In genomic region chr2:153239021-153239859, GRCm38 (mm10) we compare ENCODE assay signal across 8 mouse cellular contexts. TPM values are rescaled to one million over a fixed set of nuclear protein-coding genes. Genes with fewer than 3 reads are reported as not detected.
DNase-seq lines count a peak whose midpoint lies in the region; ATAC-seq and TF ChIP-seq lines count a peak whose summit lies in the region.

No protein-coding gene starts in this region.

- H3K4me2 ChIP-seq in limb, embryonic 15.5 days: peak overlapping the region; percentile 80
- H3K4me2 ChIP-seq in neural tube, embryonic 12.5 days (replicated peaks): peak overlapping the region; percentile 94

- H3K27ac ChIP-seq in kidney, adult 2 months (ENCODE audit: insufficient read depth, low read depth, low read length): 0 out of 2 replicates have a peak overlapping the region, but pooled peaks have one; percentile 5
- peak overlapping the region; percentile 97 for H3K27ac ChIP-seq in limb, embryonic 15.5 days
- H3K27ac ChIP-seq in neural tube, embryonic 12.5 days: no peak overlapping the region

- H3K9ac ChIP-seq in limb, embryonic 15.5 days: peak overlapping the region; percentile 99
- peak overlapping the region; percentile 97 for H3K9ac ChIP-seq in neural tube, embryonic 12.5 days

- H3K36me3 ChIP-seq in kidney, adult 2 months (ENCODE audit: control insufficient read depth, insufficient read depth, low read length): no peaks in the 10 kb centered on the region
- H3K36me3 ChIP-seq in limb, embryonic 15.5 days: peaks cover 25% of the 10 kb centered on the region
- peaks cover 27% of the 10 kb centered on the region for H3K36me3 ChIP-seq in neural tube, embryonic 12.5 days

- peaks cover 4% of the 10 kb centered on the region; the same call in 1 of the 2 replicates for H3K4me1 ChIP-seq in kidney, adult 2 months (ENCODE audit: control insufficient read depth, insufficient read depth, low read length)
- H3K4me1 ChIP-seq in limb, embryonic 15.5 days: peaks cover 22% of the 10 kb centered on the region
- peaks cover 24% of the 10 kb centered on the region for H3K4me1 ChIP-seq in neural tube, embryonic 12.5 days

- no peaks in the 10 kb centered on the region for H3K27me3 ChIP-seq in kidney, adult 2 months (replicated peaks; ENCODE audit: control insufficient read depth, insufficient read depth, low read length)
- no peaks in the 10 kb centered on the region for H3K27me3 ChIP-seq in limb, embryonic 15.5 days
- H3K27me3 ChIP-seq in neural tube, embryonic 12.5 days (replicated peaks): no peaks in the 10 kb centered on the region

- 51% methylated on average over 7 of the region's 7 CpGs for WGBS in kidney, adult 2 months
- 54% methylated on average over 7 of the region's 7 CpGs for WGBS in limb, embryonic 15.5 days
- 64% methylated on average over 7 of the region's 7 CpGs for WGBS in neural tube, embryonic 12.5 days

- no peak for ATAC-seq in limb, embryonic 15.5 days (ENCODE audit: insufficient number of reproducible peaks, low FRiP score, low TSS enrichment, low read depth)
- ATAC-seq in neural tube, embryonic 12.5 days (ENCODE audit: low FRiP score, low read depth): no peak
- no peak for ATAC-seq in activated CD4-positive, CD25-positive, alpha-beta regulatory T cell, adult 4 months

- TF ChIP-seq POLR2A in kidney, adult 2 months (IDR thresholded peaks at IDR 0.05; ENCODE audit: low read depth, low read length): no peak

- no peak for DNase-seq in kidney, adult 2 months
- no peak for DNase-seq in kidney, adult 18-20 months
- peak; percentile 21 for DNase-seq in fat pad, adult 2 months (ENCODE audit: extremely low read depth, low read depth, low spot score)
- DNase-seq in cerebellum, postnatal 25 days: no peak
- no peak for DNase-seq in right cerebral cortex, adult 2 months (ENCODE audit: low spot score in 2 of 2)

- no peak for TF ChIP-seq CTCF in kidney, adult 2 months (conservative IDR thresholded peaks at IDR 0.05; ENCODE audit: insufficient read depth, insufficient read length, low read depth, low read length)

- peak overlapping the region; percentile 98; the same call in 1 of the 2 replicates for H3K4me3 ChIP-seq in kidney, adult 2 months (ENCODE audit: insufficient read depth, low read depth, low read length)
- peak overlapping the region; percentile 97 for H3K4me3 ChIP-seq in limb, embryonic 15.5 days
- H3K4me3 ChIP-seq in neural tube, embryonic 12.5 days: peak overlapping the region; percentile 98

- no peaks in the 10 kb centered on the region for H3K9me3 ChIP-seq in limb, embryonic 15.5 days
- no peaks in the 10 kb centered on the region for H3K9me3 ChIP-seq in neural tube, embryonic 12.5 days

RNA-seq across cellular contexts. Expression of gene Plagl2, which starts 2.0 kb away (rescaled TPM):
- 4.3 and 4.4 TPM in 2 replicates for polyA plus RNA-seq in kidney, adult 2 months (2012; rRNA removed)
- polyA plus RNA-seq in limb, embryonic 15.5 days (2015; fragmentation: Nextera tagmentation; extraction: Ambion mirVana): 14.8 and 14.9 TPM in 2 replicates
- 11.8 and 16.6 TPM in 2 replicates for polyA plus RNA-seq in neural tube, embryonic 12.5 days (2016; fragmentation: Nextera tagmentation; extraction: Ambion mirVana)
- polyA plus RNA-seq in activated CD4-positive, CD25-positive, alpha-beta regulatory T cell, adult 4 months (2017; shearing (Covaris generic)): 10 to 100 TPM; 20.9 to 26.3 TPM

RNA-seq across cellular contexts. Expression of gene Pofut1, which starts 2.1 kb away (rescaled TPM):
- 17.5 and 19.9 TPM in 2 replicates for polyA plus RNA-seq in kidney, adult 2 months (2012; rRNA removed)
- 6.7 and 8.5 TPM in 2 replicates for polyA plus RNA-seq in limb, embryonic 15.5 days (2015; fragmentation: Nextera tagmentation; extraction: Ambion mirVana)
- polyA plus RNA-seq in neural tube, embryonic 12.5 days (2016; fragmentation: Nextera tagmentation; extraction: Ambion mirVana): 4.9 and 5.7 TPM in 2 replicates
- 1 to 10 TPM; 8.8 to 9.4 TPM for polyA plus RNA-seq in activated CD4-positive, CD25-positive, alpha-beta regulatory T cell, adult 4 months (2017; shearing (Covaris generic))

RNA-seq across cellular contexts. Expression of gene Tspyl3, which starts 14.0 kb away (rescaled TPM):
- polyA plus RNA-seq in kidney, adult 2 months (2012; rRNA removed): 2.2 and 2.3 TPM in 2 replicates
- 14.5 and 14.7 TPM in 2 replicates for polyA plus RNA-seq in limb, embryonic 15.5 days (2015; fragmentation: Nextera tagmentation; extraction: Ambion mirVana)
- polyA plus RNA-seq in neural tube, embryonic 12.5 days (2016; fragmentation: Nextera tagmentation; extraction: Ambion mirVana): 11.0 and 12.5 TPM in 2 replicates
- polyA plus RNA-seq in activated CD4-positive, CD25-positive, alpha-beta regulatory T cell, adult 4 months (2017; shearing (Covaris generic)): 10 to 100 TPM; 25.3 to 25.6 TPM

RNA-seq across cellular contexts. Expression of gene Kif3b, which starts 52.0 kb away (rescaled TPM):
- 10.1 and 10.9 TPM in 2 replicates for polyA plus RNA-seq in kidney, adult 2 months (2012; rRNA removed)
- 4.8 and 6.7 TPM in 2 replicates for polyA plus RNA-seq in limb, embryonic 15.5 days (2015; fragmentation: Nextera tagmentation; extraction: Ambion mirVana)
- 12.6 and 14.4 TPM in 2 replicates for polyA plus RNA-seq in neural tube, embryonic 12.5 days (2016; fragmentation: Nextera tagmentation; extraction: Ambion mirVana)
- 10 to 100 TPM in 1 of 2 experiments, 1 to 10 TPM in 1; 9.4 to 11.1 TPM for polyA plus RNA-seq in activated CD4-positive, CD25-positive, alpha-beta regulatory T cell, adult 4 months (2017; shearing (Covaris generic))
